Mouse (Mus musculus) activated CD4-positive, CD25-positive, alpha-beta regulatory T cell, adult 4 months (primary cell): ENCODE measurements around the gene Atp2b1. TPM values are rescaled to one million over a fixed set of nuclear protein-coding genes. Genes with fewer than 3 reads are reported as not detected.
A peak's percentile ranks its signal among the peaks of the same experiment; 100 is the strongest.

Experiments used
- ATAC-seq: one replicate; pipeline ENCODE4 v1.8.0; 2017
- polyA plus RNA-seq, 2 experiments: library from polyadenylated mRNA; unstranded; fragments of 100-300 nt; shearing (Covaris generic); gene quantifications; one replicate each; pipeline ENCODE4 v1.2.1; 2017

Atp2b1 gene
- polyA plus RNA-seq: 100 to 1,000 TPM in 1 of 2 experiments, 10 to 100 TPM in 1; 95.0 to 130 TPM

- peak; percentile 73 for ATAC-seq
Observed at GRCm38 (mm10) chr10:98913961-98914809, at the start of gene Atp2b1. Atp2b1 (plus strand) TSS chr10:98914406.

GRCm38 (mm10) chr10:98864851-98865250 lies 49.4 kb upstream of the Atp2b1 start:
- no peak for ATAC-seq

- no peak for ATAC-seq
Observed at GRCm38 (mm10) chr10:98866836-98867370, 47.3 kb upstream of the Atp2b1 start.

GRCm38 (mm10) chr10:98868351-98868908 lies 45.8 kb upstream of the Atp2b1 start:
- no peak for ATAC-seq

GRCm38 (mm10) chr10:98877855-98878254 lies 36.4 kb upstream of the Atp2b1 start:
- peak; percentile 93 for ATAC-seq

- ATAC-seq: no peak
Observed at GRCm38 (mm10) chr10:98878636-98879035, 35.6 kb upstream of the Atp2b1 start.

GRCm38 (mm10) chr10:98880057-98880456 lies 34.1 kb upstream of the Atp2b1 start:
- ATAC-seq: peak; percentile 21

GRCm38 (mm10) chr10:98880711-98881110 lies 33.5 kb upstream of the Atp2b1 start:
- peak; percentile 19 for ATAC-seq

GRCm38 (mm10) chr10:98881492-98881891 lies 32.7 kb upstream of the Atp2b1 start:
- no peak for ATAC-seq

- no peak for ATAC-seq
Observed at GRCm38 (mm10) chr10:98882587-98882986, 31.6 kb upstream of the Atp2b1 start.

- ATAC-seq: peak; percentile 38
Observed at GRCm38 (mm10) chr10:98884445-98884844, 29.8 kb upstream of the Atp2b1 start.

GRCm38 (mm10) chr10:98886770-98887271 lies 27.4 kb upstream of the Atp2b1 start:
- ATAC-seq: no peak

- ATAC-seq: no peak
Observed at GRCm38 (mm10) chr10:98891361-98891760, 22.8 kb upstream of the Atp2b1 start.

GRCm38 (mm10) chr10:98897507-98897906 lies 16.7 kb upstream of the Atp2b1 start:
- peak; percentile 85 for ATAC-seq

GRCm38 (mm10) chr10:98897913-98898748 lies 16.1 kb upstream of the Atp2b1 start:
- peak; percentile 18 for ATAC-seq

GRCm38 (mm10) chr10:98901533-98901932 lies 12.7 kb upstream of the Atp2b1 start:
- no peak for ATAC-seq

GRCm38 (mm10) chr10:98905987-98906386 lies 8.2 kb upstream of the Atp2b1 start:
- no peak for ATAC-seq

GRCm38 (mm10) chr10:98906941-98907549 lies 7.2 kb upstream of the Atp2b1 start:
- no peak for ATAC-seq

GRCm38 (mm10) chr10:98913610-98913960 lies 621 bp upstream of the Atp2b1 start:
- peak; percentile 18 for ATAC-seq

- ATAC-seq: peak; percentile 17
Observed at GRCm38 (mm10) chr10:98914810-98915241, 620 bp downstream of the Atp2b1 start.

- no peak for ATAC-seq
Observed at GRCm38 (mm10) chr10:98915398-98915931, 1.3 kb downstream of the Atp2b1 start.
